Mouse (Mus musculus) cerebellum, adult 9-11 months (tissue): Measurements from ENCODE around the gene Olfr545.
"Not testable (repeated sequence)": the region's sequence is repeated elsewhere in the genome, so short reads cannot be mapped to it uniquely, and the experiment has no call there.

ENCODE experiments used
- DNase-seq: peaks from one replicate; pipeline ENCODE4 v3.0.0; 2022

Gene Olfr545

DNA sequence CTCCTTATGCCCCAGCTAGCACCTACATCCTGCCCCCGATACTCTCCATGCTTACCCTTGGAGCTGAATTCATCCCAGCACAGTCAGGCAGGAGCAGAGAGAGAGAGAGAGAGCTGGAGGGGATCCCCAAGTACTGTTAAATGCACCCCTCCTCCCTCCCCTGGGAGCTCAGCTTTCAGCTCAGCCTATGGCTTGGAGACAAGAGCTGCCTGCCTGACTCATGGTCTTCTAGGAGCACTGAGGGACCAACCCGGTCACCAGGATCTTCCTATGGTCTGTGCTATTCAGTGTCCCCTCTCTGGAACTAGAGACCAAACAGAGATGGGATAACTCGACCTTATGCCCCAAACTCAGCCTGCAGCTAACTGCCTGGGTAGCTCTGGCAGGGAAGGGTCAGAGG, at the start of gene Olfr545:
Olfr545 (minus strand) TSS at position 101 of the 400 bp plus-strand sequence.
- no peak for DNase-seq

DNA sequence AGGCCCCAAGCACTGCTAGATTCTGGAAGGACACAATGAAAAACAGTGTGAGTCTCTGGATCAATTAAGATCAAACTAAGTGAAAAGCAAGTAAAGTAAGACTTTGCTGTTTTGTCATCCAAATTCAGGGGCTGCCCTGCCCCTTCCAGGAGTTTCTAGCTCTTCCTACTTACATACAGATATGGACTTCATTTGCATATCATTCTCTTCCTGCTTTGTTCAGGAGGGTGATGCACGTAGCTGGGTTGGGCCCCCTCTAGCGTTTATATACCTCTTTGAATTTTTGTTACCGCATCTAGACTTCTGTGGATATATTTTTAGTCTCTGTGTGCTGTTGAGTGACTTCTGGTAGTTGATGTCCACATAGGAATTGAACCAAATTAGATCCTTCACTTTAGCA, 41.9 kb upstream of the Olfr545 start:
- DNase-seq = no peak

DNA sequence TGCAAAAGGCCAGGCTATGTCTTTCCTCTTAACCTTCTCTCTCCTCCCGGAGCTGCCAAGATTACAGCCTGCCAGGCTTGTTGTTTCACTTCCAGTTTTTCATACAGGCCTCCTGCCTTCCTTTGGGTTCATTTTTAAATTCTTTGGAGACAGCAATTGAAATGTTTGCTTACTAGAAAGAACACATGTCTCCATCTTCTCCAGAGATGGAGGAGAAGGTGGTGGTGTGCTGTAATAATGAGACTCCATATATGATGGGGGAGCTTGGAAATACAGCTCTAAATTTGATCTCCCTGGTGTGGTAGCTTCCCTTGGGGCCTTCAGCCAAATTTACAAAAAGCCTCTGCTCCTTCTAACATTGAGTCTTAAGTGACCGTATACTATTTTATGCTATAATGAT, 41.2 kb upstream of the Olfr545 start, which contains the start of gene Olfr548-ps1:
Olfr548-ps1 (plus strand) TSS at position 301 of the 400 bp plus-strand sequence.
- DNase-seq = no peak

DNA sequence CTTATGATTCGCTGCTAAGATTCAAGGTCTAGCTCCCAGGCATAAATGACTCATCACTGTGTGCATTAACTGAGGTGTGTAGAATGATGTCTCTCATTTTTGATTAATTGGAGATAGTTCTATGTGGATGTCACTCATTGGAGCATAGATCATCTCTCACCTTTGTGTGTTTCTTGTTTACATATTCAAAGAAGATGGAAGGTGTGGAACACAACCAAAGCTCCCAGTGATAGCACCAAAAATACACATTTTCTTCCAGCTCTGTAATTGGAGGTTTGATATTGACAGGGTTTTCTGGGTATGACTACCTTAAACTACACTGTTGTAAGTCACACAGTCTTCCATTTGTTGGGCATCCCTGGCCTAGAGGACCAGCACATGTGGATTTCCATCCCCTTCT, 35.1 kb upstream of the Olfr545 start, which contains the start of gene Olfr547:
Olfr547 (plus strand) TSS at position 301 of the 400 bp plus-strand sequence.
- no peak for DNase-seq

DNA sequence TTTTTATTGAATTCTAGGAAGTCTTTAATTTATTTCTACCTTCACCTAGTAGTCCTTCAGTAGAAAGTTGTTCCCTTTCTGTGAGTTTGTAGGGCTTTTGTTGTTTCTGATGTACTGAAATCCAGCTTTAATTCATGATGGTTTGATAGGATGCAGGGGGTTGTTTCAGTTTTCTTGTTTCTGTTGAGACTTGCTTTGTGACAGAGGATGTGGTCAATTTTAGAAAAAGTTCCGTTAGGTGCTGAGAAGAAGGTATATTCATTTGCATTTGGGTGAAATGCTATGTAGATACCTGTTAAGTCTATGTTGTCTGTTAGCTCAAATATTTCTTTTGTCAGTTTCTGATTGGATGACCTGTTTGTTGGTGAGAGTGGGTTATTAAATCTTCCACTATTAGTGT, 29.7 kb upstream of the Olfr545 start:
- DNase-seq = no peak

DNA sequence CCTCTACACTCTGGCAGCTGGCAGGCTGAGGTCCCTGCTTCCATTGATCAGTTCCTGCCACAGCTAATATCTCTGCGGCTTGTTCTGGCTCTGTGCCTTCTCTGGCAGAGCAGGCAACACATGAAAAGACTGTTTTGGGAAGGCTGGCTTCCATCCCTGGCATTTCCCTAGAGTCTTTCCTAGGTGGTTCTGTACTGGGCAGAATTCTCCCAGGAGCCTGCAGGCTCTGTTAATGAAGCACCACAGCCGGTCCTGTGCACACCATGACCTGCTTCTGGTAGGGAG, 17.6 kb upstream of the Olfr545 start:
- DNase-seq = no peak

DNA sequence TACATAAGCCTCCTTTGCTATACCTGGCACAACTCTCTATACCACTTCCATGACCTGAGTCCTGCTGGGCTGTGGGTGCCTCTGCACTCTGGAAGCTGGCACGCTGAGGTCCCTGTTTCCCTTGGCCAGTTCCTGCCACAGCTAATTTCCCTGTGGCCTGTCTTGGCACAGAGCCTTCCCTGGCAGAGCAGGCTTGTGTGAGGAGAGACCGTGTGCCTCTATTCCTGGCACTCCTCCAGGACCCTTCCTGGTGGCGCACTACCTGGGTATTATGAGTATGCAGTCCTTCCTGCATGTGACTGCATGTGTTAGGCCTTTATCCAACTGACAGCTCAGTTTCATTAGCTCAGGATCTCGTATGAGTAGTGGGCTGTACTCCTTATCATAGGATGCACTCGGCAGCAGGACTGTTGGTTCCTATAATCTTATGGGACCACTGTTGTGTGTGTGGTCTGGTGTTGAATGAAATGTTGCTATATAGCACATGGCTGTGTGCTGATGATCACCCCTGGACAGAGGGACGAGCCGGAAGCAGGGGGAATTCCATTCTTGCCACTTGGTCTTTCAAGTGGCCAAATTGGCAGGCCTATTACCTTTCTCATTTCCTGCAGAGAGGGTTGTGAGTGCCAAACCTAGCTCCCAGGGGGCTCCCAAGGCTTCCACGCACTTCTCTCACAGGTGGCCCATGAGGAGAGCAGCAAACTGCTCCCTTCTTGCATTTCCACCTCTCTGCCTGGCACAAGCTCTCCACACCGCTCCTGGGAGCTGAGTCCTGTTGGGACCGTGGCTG, 17.1 kb upstream of the Olfr545 start:
- DNase-seq = peak; percentile 55

DNA sequence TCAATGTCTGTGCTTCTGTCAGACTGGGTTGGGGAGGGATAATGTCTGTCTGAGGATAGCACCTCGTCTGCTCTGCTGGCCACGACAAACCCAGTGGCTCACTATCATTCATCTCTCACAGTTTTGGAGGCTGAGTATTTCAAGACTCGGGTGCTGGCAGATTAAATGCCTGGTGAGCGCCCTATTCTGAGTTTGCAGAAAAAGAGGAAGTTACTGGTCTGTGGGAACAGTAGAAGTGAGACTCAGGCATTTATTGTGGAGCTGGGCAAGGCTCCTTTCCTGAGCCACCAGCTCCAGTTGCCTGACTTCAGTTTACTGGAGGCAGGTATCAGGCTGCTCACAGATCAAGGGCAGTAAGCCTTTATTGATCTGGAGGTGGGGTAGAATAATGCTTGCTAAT, 14.8 kb upstream of the Olfr545 start:
- DNase-seq = no peak

DNA sequence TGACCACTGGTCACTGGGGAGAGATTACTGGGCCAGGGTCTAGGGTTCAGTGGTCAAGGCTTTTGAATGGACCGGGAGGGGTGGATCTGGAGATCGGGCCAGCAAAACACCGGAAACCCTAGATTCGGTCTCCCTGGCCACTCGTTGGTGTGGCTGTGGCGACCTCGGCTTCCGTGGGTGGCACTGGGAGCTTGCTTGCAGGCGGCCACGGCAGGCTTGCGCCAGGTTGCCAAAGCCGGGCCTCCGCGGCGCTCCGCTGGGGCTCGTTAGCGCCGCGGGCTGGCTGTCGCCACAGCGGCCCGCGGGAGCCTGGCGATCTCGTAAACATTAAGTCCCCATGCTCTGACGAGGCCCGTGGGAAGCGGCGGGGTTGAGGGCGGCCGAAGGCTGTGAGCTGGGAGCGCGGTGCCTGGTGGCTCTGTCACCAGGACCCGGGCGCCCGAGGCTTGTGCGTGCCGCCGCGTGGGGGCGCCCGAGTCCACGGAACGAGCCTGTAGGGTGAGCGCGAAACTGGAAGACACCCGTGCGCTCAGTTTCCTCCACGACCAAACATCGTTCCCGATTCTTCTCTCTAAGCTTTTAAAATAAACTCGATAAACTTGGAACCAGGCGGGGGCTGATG, 13.6 kb upstream of the Olfr545 start:
- peak; percentile 78 for DNase-seq

DNA sequence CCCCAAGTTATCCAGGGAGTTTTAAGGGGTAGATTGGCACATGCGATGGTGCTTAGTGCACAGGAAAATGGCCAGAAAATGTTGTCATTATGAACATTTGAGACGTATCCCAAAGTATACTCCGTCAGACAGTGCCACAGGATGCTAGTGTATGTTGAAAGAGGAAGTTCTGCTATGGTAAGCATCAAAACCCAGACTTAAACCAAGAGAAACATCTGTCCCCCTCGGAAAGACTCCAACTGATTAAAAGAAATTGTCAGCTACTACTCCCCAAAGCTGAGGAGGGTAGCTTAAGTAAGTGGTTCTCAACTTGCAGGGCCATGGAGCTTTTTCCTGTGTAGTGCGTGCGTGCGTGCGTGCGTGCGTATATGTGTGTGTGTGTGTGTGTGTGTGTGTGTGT, 12.6 kb upstream of the Olfr545 start:
- DNase-seq = no peak

DNA sequence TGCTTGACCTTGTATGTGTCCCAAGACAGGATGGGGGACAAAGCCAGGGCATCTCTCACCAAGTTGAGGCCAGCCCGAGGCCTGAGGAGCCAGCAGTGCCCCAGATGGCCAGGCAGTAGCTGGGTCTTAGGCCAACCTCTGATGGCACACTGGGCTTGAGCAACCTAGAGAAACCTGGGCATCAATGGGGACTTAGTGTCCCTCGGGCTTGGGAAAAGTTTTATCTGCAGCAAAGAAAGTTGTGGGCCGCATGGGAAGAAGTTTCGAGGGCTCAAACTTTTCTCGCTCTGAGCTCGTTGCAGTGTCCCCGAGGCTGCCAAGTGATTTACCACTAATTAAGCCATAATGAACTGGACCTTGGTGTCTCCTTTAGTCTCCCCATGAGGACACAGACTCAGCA, 10.4 kb upstream of the Olfr545 start:
- DNase-seq = no peak

DNA sequence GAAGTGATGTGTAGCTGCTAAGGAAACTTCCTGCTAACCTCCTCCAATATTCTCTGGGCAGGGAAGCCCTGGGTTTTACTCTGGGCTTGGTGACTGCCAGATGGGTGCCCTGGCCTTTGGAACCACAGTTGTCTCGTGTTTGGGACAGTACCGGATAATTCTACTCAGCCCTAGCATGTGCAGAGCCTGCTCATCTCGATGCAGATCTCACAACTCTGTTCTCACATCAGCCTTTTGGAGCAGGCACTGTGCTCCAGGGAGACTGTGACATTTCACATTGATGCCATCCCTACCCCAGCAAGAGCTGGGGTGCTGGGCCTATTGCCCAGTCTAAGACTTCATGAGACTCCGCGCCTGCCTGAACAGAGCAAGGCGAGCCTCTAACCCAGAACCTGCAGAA, 9.3 kb upstream of the Olfr545 start:
- DNase-seq = no peak

DNA sequence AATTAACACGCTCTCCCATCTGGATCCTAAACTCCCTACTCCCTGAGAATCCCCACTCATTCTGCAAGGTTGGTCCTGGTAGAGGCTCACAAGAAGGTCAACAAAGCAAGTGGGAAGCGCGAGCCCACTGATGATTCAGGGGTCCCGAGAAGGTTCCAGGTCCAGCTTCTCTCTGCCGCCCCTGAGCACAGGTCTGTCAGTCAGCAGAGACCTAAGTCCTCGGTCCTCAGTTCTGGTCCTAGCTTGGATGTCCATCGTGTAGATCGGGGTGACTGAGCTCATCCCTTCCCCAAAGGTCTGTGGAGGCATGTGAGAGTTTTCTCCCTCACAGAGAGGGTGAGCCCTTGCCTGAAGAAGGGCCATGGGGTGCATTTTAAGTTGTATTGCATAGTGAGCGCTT, 8.7 kb upstream of the Olfr545 start:
- no peak for DNase-seq

DNA sequence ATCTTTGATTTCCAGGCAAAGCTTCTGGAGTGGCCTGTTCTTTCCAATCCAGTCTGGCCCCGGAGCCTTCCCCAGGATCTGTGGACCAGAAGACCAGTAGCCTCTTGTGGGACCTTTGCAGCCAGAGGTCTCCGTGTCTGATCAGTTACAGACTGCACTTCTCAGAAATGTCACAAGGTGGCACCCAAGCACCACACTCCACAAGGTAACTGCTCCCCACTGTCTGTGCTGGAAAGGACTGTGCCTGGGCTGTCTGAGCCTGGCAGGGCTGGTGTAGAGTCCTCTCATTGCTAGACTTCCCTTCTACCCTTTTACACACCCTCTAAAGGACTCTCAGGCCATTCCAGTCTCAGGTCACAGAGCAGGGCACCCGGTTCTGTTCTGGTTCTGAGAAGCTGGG, 7.5 kb upstream of the Olfr545 start:
- DNase-seq = peak; percentile 69

DNA sequence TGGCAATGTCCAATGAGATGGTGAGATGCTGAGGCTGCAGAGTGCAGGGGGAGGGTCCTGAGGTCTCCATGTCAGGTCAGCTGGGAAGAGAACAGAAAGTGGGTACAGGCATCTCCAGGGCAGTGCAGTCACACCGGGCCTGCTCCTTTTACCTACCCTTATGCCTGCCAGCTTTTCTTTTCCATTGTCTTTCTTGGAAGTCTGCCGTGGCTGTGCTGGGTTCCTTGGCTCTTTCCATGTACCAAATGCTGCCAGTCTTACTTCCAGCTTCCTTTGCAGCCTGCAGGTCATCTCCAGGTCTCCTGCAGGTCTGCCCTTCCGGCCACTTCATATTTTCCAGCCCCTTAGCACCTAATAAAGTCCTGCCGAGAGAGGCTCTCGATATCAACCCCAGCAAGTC, 2.6 kb upstream of the Olfr545 start:
- peak; percentile 65 for DNase-seq

DNA sequence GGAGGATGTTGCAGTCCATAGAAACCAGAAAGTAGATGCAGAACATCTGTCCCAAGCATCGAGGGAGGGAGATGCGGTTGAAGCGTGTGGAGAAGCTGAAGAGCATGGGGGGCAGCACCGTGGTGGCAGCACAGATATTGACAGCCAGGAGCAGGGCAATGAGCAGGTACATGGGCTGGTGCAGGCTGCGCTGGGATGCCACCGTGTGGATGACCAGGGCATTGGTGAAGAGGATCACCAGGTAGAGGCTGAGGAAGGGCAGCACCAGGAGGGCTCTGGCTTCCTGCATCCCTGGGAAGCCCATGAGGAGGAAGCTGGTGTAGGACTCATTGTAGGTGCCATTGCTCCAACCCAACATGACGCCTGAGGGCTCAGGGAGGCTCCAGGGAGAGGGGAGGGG, 5.0 kb downstream of the Olfr545 start:
- not testable (repeated sequence) for DNase-seq

DNA sequence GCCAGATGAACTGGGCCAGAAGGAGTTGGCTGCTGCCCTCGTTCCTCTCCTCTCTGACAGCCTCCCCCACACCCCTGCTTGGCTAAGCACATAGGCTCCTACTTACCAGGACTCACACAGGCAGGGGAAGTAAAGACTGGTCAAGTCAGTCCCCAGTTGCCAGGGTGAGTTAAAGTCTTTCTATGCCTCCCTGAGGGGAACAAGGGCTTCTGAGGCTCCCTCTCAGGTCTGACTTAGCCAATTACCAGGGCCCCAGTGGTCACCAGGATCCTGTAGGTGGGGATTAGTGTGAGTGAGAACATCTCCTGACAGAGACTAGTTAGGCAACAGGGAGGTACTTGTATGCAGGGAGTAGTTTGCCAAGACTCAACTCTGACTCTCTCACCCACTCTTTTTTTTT, 11.2 kb downstream of the Olfr545 start, which contains the start of gene Olfr544:
Olfr544 (minus strand) TSS at position 153 of the 400 bp plus-strand sequence.
- no peak for DNase-seq

DNA sequence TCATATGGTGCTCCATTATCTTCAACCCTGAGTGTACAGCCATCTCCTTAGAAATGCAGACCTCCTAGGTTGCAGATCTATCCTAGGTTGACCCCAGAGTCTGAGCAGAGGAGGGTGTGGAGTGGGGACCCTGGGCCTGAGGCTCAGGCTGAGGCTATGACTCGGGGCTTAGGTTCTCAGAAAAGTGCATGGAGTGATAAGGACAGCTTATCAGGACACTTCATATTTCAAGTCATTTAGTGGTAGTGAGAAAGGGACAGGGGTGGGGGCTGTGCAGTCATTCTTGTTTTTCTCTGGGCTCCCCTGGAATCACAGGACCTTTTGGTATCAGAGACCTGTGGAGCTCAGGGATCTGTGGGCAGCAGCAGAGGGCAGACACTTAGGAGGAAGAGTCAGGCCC, 13.3 kb downstream of the Olfr545 start:
- DNase-seq = no peak

DNA sequence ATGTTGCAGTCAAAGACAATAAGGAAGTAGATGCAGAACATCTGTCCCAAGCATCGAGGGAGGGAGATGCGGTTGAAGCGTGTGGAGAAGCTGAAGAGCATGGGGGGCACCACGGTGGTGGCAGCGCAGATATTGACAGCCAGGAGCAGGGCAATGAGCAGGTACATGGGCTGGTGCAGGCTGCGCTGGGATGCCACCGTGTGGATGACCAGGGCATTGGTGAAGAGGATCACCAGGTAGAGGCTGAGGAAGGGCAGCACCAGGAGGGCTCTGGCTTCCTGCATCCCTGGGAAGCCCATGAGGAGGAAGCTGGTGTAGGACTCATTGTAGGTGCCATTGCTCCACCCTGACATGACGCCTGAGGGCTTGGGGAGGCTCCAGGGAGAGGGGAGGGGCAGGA, 14.6 kb downstream of the Olfr545 start:
- not testable (repeated sequence) for DNase-seq

DNA sequence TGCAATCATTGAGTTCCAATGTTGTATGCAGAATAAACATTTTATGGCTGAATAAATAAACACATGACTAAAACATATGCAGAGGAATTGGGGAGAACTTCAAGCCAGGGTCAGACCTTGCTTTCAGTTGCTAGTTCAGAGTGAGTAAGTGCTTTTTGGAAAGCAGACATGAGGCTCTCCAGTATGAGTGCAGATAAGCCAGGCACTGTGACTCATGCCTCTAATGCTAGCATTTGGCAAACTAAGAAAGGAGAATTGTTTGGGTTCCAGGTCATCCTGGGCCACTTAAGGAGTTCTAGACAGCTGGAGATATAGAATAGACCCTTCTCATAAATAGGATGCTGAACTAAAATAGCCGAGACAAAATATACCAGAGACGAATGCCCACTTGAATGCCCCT, 15.7 kb downstream of the Olfr545 start:
- DNase-seq = no peak

DNA sequence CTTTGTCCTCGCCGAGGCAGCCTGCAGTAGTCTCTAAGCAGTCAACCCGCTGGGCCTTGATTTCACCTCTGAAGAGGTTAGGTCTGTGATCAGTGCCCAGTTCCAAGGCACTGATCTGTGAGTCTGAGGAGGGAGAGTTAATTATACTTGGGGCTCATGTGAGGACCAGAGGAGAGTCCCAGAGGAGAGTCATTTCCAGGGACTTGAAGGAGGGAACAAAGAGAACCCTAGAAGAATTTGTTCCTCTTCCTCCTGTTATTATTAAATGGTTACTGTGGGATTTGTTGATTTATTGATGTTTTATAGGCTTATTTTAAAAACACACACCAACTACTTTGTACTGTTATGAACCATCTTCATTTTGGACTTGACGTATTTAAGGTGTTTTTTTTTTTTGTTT, 17.8 kb downstream of the Olfr545 start, which contains the start of gene Olfr543:
Olfr543 (minus strand) TSS at position 101 of the 400 bp plus-strand sequence.
- no peak for DNase-seq

DNA sequence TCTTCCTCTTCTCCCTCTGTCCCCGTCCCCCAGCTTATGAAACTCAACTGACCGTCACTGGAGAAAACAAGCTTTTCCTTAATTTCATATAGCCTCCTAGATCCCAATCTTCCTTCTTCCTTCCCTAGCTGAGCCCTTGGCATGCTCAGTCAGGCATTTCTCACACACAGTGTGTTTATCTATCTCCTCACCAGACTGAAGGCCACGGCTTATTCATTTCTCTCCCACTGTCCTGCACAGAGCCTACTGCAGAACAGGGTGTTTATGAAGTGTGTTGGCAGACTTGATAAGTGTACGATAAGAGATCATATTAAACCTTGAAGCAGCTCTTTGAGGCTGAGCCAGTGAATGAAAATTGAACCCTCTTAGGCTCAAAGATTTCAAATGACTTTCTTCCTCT, 18.6 kb downstream of the Olfr545 start:
- no peak for DNase-seq

DNA sequence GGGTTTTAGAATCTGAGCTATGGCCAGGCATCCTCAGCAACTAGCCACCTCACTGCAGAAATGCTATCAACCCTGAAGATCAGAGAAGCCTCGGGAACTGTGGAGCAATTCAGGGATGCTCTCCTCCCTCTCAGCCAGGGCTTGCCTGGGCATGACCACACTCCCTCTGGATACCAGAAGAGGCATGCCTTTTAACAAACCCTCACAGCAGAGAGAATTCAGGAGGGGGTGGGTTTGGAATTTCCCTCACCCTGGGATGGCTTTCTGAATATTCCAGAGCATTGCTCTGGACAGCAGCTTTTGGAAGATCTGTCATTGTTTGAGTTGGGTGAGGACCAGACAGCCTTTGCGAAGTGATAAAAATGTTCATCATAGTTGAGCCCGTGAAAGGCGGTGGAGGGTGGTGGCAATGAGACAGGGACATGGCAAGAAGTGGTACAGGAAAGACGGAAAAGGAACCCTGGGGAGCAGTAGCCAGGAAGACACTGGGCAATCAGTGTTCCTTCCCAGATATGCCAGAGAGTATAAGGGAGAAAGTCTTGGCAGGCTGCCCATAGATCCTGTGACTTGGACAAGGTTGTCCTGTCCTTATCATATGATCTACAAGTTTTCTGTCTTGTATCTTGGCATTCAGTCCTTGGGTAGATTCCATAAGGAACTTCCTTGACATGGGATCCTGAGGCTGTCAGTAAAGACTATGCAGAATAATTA, 19.9 kb downstream of the Olfr545 start:
- no peak for DNase-seq

DNA sequence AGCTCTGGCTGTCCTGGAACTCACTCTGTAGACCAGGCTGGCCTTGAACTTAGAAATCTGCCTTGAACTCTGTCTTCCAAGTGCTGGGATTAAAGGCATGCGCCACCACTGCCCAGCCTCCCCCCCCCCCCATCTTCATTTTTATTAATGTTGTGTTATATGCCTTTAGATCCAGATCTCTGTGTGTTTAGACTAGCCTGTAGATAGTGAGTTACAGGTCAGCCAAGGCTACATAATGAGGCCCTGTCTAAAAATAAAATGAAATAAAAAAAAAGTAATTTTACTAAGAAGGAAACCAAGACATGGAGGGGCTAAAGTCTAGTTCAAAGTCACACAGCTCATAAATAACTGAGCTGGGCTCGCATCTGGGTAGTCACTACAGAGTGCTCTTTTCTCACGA, 20.4 kb downstream of the Olfr545 start:
- no peak for DNase-seq
